Mouse (Mus musculus): Measurements from ENCODE around the gene Ndufv3.
"Not testable (repeated sequence)": the region's sequence is repeated elsewhere in the genome, so short reads cannot be mapped to it uniquely, and the experiment has no call there.

The Ndufv3 gene

DNA sequence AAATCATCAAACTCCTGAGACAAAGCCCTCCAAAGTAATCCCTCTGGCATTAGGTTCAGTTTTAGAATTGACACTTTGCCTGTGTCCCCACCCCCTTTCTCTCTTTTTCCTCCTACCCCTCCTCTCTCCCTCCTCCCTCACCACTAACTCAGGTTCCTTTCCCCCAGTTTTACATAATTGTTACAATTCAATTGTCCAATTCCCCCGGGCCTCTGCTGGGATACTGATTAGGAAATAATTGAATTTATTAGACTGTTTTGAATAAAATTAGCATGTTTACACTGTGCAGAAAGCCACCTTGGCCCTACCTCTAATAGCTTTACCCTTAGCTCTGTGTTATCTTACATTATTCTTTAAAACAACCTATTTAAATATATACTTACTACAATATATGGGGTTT, 5.2 kb upstream of the Ndufv3 start:
- no peak for DNase-seq

DNA sequence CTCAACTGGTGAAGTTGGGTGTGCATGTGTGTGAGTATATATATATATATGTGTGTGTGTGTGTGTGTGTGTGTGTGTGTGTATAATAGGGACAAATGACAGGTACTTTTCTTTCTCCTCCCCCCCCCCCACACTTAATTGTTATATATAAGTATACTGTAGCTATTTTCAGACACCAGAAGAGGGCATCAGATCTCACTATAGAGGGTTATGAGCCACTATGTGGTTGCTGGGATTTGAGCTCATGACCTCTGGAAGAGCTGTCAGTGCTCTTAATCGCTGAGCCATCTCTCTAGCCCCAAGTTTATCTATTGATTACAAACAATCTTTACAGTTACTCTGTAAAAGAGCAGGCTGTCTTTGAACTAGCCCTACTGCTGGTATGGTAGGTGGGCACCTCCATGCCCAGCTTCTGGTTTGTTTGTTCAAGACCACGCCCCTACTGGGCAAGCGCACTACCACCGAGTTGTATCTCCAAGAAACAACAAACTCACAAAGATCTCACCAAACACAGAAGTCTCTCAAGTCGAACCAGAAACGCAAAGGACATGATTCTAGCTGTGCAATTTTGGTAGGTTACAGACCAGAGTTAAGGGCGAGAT, 470 bp upstream of the Ndufv3 start:
- DNase-seq: no peak

DNA sequence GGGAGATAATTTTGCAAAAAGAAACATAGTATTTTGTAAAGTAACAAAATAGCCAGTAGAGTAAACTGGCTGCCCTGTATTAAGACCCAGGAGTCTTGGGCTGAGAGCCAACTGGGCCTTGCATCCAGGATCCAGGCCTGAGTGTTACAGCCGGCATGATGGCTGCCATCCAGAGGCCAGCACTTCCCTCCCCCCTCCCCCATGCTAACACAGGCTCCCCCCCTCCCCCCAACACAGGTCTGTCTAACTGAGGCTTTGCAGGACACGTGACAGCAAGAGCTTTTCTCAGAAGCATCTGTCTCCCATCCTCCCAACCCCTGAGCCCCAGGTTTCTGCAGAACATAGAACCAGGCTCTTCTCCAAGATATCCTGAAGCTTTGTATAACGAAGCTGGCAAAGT, 980 bp downstream of the Ndufv3 start:
- peak; percentile 85 for DNase-seq

DNA sequence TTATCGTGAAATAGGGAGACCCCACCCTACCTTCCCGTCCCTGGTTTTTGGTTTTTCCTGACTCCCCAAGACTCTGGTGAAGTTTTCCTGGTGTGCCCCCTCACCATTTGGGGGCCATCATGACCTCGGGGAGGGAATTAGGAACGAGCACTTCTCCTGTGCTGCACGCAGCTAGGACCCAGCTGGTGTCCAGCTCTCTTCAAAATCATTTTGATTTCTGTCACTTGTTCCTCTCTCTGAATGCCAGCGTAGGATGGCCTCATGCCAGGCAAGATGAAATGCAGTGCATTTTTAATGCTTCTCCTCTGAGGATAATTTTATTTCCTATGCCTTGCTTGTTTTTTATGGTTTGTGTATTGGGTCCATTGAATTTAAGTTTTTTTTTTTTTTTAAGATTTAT, 2.0 kb downstream of the Ndufv3 start:
- peak; percentile 57 for DNase-seq

DNA sequence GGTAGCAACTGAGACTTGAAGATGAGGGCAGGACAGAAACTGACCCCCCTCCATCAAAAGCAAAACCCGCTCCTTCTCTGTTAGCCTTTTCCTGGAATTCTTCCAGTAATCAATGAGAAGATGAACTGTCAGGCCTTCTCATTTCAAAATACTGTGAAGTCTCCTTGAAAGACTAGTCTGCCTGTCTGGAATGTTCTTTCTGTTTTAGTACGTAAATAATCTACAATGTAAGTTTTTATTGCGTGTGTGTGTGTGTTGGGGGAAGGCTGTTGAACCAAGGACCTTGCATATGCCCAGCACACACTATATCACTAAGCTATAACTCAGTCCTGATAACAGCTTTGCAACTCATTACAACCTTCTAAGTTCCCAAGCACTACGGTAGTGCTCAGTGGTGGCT, 5.2 kb downstream of the Ndufv3 start:
- DNase-seq: no peak

DNA sequence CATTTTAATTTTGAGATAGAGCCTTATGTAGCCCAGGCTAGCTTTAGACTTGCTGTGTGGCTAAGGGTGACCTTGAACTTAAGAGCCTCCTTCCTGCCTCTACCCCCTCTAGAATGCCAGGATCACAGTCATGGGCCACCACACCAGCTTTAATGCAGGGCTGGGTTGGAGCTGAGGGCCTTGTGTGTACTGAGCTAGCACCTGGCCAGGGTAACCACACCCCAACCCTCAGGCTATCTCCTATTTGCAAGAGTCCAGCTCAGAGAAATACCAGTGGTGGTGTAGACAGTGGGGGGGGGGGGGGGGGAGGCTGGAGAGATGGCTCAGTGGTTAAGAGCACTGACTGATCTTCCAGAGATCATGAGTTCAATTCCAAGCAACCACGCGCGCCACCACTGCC, 5.9 kb downstream of the Ndufv3 start:
- no peak for DNase-seq

DNA sequence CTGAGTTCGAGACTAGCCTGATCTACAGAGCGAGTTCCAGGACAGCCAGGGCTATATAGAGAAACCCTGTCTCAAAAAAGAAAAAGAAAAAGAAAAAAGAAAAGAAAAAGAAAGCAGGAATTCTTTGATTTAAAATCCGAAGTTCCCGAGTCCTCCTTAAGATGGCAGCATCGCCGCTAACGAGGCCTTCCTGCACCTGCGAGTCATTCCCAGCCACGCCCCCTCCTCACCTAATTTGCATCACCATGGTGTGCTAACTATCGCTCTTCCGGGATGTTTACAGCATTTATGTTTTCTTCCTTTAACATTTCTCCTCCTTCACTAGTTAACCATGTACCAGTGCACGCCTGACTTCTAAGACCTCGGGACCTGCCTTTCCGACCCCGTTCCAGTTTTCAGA, 9.4 kb downstream of the Ndufv3 start:
- no peak for DNase-seq

DNA sequence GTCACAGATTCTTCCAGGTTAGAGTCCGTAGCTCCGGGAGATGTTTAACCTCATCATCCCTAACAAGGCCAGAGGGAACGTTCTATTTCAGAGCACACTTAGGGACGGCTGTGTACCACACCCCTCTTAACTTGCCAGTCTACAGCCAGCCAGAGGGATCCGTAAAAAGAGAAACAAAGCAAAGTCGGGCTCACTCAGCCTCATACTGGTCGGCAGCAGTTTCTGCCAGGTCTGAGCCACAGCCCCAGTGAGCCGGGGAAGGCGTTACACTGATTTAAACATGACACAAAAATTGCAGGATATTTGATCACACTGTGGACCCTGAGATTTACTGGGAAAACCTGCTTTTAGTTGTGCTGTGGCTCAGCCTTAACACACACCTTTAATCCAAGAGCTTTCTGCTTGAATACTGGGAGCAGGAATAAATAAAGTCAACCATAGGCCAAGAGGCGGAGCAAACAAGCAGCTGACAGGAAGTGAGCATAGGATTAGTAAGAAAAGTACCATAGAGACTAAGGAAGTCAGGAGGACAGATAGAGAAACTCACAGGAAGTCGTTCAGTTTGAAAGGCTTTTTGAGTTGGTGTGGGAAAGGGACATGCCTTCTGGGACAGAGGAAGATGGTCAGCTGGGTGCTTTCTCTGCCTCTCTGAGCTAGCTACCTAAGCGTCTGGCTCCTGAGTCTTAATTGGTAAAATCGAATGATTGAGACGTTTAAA, 11.7 kb downstream of the Ndufv3 start:
- DNase-seq: no peak

DNA sequence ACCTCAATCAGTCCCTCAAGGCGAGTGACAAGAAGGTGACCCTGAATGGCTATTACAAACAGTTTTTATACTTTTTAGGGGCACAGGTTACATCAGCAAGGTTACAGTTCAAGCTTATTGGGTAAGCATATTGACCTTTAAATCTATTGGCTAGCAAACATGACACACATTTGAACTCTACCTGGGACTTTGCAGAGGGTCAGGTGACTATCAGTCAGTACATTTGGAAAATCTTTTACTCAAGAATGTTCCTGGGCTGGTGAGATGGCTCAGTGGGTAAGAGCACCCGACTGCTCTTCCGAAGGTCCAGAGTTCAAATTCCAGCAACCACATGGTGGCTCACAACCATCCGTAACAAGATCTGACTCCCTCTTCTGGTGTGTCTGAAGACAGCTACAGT, 12.4 kb downstream of the Ndufv3 start:
- DNase-seq: not testable (repeated sequence)

DNA sequence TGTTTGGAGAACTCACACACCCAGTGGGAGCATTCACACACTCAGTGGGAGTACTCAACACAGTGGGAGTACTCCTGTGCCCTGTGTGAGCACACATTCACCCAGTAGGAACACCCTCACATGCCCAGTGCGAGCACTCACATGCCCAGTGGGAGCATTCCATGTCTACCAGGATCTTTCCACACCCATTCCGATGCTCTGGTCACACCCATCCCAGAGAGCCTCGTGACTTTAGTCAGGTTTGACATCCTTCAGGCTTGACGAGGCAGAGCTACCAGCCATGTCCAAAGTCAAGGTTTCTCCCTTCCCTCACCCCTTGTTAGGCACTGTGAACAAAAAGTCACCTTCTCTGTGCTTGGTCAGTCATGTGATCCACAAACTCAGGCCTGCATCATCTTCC, 15.4 kb downstream of the Ndufv3 start:
- no peak for DNase-seq

DNA sequence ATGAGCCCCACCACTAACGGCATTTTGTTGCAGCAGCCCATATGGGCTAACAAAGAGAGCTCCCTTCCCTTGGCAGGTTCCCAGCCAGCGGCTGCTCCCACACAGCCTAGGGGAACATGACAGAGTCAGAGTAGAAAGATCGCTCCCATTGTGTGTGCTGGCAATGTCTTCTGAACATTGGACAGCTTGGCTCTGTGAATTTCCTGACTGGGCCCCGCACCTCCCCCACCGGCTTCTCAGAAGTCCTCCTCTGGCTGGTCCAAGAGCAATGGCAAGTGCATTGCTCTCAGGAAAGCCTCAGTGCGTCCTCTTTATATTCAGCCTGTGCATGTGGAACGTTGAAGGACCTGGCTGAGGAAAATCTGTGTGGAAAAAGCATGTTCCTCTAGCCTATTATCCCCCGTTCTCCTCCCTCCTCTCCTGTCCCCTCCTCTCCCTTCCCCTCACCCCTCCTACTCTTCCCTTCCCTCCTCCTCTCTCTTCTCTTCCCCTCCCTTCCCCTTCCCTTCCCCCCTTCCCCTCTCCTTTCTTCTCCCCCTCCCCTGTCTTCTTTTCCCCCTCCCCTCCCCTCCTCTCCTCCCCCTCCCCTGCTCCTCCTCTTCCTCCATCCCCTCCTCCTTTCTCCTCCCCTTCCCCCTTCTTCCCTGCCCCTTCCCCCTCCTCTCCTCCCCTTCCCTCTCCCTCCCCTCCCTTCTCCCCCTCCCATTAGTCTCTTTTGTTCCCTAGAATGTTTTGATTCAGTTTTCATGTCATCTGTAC, 16.1 kb downstream of the Ndufv3 start:
- no peak for DNase-seq

DNA sequence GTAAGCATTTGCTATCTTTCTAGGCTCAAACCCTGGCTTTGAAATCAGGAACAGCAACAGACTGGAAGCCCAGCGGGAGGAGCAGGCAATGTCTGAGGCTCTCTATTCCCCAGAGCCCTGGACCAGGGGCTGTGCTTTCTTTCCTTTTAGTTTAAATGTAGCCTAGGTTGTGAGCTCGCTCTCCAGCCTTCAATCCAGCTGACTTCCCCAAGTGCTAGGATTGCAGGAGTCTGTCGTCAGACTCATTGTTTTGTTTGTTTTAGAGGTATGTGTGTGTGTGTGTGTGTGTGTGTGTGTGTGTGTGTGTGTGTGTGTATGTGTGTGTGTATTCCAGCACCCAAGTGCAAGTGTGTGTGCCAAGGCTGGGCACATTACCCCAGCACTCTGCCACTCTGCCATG, 20.2 kb downstream of the Ndufv3 start:
- no peak for DNase-seq

DNA sequence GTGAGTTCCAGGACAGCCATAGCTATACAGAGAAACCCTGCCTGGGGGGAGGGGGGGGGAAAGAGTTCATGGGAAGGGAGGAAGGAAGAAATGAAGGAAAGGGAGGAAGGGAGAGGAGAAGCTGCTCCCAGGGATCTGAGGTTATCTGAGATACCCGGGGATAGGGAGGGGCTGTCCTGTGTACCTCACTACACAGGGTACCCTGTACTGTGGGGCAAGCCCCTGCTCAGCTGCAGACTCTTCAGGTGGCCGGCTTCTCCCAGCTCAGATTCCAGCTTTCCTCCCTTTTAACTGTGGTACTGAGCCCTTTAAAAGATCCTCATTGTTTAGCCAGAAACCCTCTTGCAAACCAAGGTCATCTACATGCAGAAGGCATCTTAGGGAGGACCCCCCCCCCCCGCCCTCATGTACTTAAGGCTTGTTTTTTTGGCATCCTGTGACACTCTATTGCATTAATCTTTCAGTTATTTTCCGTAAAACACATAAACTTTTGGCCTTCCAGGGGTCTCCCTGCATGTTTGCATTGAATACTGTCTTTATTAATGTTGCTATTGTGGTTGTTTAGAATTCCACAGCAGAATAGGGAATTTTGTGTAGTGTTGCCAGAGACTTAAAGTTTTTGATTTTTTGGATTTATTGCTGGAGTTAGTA, 21.0 kb downstream of the Ndufv3 start:
- DNase-seq: no peak

DNA sequence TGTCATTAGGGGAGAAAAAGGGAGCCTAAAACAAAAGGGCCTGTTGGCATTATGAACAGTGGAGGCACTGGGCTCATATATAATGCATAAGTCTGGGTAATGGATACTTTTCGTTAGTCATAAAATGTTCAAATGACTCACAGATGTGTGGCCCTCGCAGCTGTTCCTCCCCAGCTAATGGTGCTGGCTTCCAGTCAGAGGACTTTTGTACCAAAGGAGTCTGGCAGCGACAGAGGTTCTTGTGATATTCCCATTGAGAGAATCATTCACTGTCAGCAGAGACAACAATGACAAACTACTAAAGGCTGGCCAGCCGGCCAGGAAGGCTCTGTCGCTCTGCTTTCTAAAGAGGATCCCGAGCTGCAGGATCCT, 21.5 kb downstream of the Ndufv3 start:
- no peak for DNase-seq

DNA sequence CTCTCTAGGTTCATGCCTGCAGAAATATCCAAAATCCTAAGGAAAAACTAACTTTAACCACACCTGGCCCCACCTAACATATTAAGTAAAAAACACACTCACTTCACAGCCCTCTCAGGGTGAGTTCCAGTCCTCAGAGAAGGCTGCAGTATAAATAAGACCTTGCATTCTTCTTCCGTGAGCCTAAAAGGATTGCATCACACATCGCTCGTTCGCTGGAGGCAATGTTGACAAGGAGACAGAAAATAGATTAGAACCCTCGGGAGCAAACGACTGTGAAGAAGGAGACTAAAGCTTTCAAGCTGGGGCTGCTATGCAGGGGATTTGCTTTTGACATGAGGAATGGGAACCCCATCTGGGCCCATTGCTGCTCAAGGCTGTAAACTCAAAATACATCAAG, 23.7 kb downstream of the Ndufv3 start:
- no peak for DNase-seq

DNA sequence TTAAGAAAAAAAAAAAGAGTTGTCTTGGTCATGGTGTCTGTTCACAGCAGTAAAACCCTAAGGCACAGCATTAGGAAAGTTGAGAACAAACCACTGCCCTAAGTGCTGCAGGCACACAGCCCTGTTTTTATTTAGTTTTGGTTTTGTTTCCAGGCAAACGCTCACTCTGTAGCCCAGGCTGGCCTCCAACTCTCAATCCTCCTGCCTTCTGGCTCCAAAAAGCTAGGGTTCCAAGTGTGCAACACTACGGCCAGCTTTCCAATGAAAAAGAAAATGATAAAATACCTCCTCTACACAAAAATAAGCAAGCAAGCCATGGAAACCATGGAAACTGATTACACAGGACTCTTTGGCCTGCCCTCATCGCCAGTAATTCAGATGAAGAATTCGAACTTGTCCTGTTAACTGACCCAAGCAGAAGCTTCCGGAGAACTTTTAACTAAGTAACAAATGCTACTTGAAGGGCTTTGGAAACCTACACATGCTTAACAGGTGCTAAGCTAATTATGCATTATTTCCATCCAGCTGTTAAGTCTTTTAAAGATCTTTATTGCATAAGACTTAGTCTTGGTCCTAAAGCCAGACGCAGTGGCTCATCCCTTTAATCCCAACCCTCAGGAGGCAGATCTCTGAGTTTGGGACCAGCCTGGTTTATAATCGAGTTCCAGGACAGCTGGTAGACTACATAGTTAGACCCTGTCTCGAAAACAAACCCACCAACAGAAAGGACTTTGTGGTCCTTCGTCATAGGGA, 26.7 kb downstream of the Ndufv3 start:
- no peak for DNase-seq

DNA sequence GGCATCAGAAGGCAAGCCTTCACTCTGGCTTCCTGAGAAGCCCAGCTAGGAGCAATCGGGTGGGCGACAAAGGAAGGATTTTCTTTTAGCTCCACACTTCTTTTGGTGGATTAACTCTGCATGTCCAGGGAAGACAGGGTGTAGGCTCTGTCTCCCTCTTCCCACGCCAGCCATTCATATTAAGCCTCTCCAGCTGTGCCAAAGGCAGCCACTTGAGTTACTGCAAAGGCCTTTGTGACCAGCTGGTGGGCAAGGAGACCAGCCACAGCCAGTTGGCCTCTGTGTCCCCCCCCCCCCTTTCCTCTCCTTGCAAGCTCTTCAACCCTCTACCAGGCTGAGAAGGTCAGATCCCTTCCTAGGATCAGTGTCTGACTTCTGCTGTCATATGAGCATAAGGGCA, 28.1 kb downstream of the Ndufv3 start:
- DNase-seq: no peak

DNA sequence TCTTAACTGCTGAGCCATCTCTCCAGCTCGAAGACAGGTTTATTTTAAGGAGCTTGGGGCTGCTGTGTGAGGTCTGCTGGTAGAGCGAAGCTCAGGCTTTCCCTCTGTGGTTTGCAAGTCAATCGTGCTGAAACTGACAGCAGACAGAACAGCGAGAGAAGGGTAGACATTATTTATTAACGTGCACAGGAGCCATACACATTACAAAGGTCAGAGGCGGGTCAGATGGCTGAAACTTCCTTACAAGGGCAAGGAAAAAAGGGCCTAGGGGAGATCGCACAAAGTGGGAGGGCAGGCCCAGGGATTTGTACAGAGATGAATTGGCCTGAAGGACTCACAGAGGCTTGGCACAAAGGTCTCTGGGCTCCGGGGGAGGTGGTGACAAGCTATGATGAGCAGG, 29.5 kb downstream of the Ndufv3 start:
- DNase-seq: no peak

DNA sequence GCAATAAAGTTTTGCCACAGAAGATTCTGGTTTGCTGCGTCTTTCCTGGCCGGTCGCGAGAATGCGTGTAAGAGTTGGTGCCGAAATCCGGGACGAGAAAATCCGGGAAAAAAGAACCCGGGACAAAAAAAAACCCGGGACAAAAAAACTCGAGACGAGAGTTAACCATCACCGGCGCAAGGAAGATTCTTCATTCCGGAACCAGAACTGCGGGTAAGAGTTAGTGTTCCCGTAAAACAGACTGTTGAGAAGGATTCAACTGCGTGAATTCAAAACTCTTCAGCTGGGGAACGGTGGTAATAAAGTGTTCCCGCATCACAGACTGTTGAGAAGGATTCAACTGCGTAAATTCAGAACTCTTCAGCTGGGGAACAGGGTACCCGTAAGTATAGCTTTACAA, 32.7 kb downstream of the Ndufv3 start:
- not testable (repeated sequence) for DNase-seq

DNA sequence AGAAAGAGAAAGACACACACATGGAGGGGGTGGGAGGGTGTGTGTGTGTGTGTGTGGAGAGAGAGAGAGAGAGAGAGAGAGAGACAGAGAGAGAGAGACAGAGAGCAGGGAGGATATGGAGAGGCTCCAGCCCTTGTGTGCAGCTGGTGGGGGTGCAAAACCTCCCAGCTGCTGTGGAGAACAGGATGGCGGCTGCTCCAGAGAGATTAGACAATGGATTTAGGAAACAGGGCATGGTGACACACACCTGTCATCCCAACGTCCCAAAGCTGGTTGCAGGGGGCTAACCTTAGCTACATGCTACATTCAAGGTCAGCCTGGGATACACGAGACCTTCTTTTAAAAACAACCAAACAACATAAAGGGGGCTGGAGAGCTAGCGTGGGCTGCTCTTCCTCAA, 36.3 kb downstream of the Ndufv3 start:
- DNase-seq: no peak

DNA sequence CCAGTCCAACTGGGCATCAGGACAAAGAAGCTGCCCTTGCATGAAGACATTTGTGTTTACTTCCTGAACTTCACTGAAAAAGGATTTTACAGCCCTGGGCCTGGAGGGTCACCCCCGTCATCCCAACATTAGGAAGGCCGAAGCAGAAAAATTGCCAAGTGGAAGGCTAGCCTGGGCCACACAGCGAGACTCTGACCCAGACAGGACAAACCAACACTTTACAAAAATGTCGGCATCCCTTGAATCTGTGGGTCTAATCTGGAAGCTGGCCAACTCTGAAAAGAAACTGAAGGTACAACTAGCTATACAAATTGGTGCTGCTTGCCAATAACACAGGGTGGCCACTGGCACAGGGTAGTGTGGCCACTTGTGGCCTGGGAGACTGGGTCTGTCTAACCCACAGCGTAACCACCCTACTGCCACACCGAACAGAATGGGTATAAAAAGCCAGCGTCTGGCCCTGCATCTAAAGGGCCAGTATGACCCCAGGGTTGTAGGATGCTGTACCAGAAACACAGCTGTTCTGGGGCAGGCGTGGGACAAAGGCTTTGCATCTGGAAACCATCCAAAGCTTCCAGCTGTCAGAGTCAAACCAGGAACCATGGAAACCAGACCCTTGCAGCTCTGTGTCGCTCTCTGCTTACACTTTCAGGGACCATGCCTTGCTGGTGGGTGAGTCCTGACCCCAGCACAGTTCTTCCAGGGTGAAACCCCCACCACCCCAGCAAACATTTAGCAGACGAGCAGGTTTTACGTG, 37.4 kb downstream of the Ndufv3 start:
- DNase-seq: no peak

DNA sequence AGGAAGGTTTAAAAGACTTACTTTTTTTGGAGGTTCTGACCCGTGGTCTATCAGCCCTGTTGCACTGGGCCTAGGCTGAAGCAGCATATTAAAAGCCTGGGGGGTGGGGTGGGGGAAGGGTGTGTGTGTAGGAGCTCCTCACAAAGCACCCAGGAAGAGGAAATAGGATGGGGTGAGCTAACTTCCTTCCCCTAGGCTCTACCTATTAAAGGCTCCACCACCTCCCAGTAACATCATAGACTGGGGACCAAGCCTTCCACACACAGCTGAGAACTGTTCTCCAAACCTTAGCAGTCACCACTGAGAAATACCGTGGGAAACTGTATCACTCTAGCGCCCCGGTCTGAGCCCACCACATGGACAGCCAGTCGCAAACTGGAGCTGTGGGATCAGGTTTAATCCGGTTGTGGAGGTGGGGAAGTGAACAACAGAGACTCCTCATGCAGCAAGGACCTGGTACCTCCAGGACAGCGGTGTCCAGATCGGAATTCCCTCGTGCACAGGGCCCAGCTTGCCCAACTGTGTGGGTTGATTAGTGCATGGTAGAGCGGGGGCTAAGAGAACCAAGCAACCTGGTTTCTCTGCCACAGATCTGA, 38.1 kb downstream of the Ndufv3 start:
- DNase-seq: no peak
